Mouse (Mus musculus) forebrain, embryonic 13.5 days (tissue): ENCODE results near the gene Ctcfl. TPM values are rescaled to one million over a fixed set of nuclear protein-coding genes. Genes with fewer than 3 reads are reported as not detected.
"Not testable (repeated sequence)": the region's sequence is repeated elsewhere in the genome, so short reads cannot be mapped to it uniquely, and the experiment has no call there.

ENCODE experiments used
- ATAC-seq: fragments of 200-750 bp; cut with Nextera tagmentation; 2 replicates; pipeline ENCODE4 v1.8.0; 2017
- H3K27ac ChIP-seq: fragments of 300-500 bp; sonication (generic); 2 replicates; pipeline ENCODE4 v1.5.1; 2015; ENCODE audit warnings: inconsistent platforms, mild to moderate bottlenecking, moderate library complexity
- H3K27me3 ChIP-seq: fragments of 300-500 bp; sonication (generic); 2 replicates; pipeline ENCODE4 v1.6.1; 2015; ENCODE audit warnings: mild to moderate bottlenecking, inconsistent platforms
- H3K36me3 ChIP-seq: fragments of 300-500 bp; sonication (generic); 2 replicates; pipeline ENCODE4 v1.6.1; 2015; ENCODE audit warnings: mild to moderate bottlenecking, inconsistent platforms; ENCODE audit not compliant: poor library complexity, severe bottlenecking
- H3K4me1 ChIP-seq: fragments of 300-500 bp; sonication (generic); 2 replicates; pipeline ENCODE4 v1.6.1; 2015; ENCODE audit warnings: inconsistent platforms
- H3K4me2 ChIP-seq: fragments of 300-500 bp; sonication (generic); 2 replicates; pipeline ENCODE4 v1.6.1; 2015; ENCODE audit warnings: inconsistent platforms, mild to moderate bottlenecking, moderate library complexity
- H3K4me3 ChIP-seq: fragments of 300-500 bp; sonication (generic); 2 replicates; pipeline ENCODE4 v1.5.1; 2015; ENCODE audit warnings: mild to moderate bottlenecking, inconsistent platforms
- H3K9ac ChIP-seq: fragments of 300-500 bp; sonication (generic); 2 replicates; pipeline ENCODE4 v1.6.1; 2015; ENCODE audit warnings: mild to moderate bottlenecking, inconsistent platforms
- H3K9me3 ChIP-seq: fragments of 300-500 bp; sonication (generic); replicated peaks from 2 replicates; pipeline ENCODE4 v1.6.1; 2016; ENCODE audit warnings: inconsistent platforms
- WGBS: fragments of 180-500 bp; shearing (Covaris S2); methylation state at CpG from one replicate; pipeline ENCODE4 v1.1.7; 2015; 5-methylcytosine and 5-hydroxymethylcytosine counted together
- polyA plus RNA-seq: library from polyadenylated mRNA; unstranded; fragments of >200 nt; fragmentation: Nextera tagmentation; extraction: Ambion mirVana; gene quantifications from 2 replicates; pipeline ENCODE4 v1.2.1, GENCODE M21; 2015

Gene Ctcfl
- polyA plus RNA-seq, 1 experiment from 2014 or later = 0.05 TPM

DNA sequence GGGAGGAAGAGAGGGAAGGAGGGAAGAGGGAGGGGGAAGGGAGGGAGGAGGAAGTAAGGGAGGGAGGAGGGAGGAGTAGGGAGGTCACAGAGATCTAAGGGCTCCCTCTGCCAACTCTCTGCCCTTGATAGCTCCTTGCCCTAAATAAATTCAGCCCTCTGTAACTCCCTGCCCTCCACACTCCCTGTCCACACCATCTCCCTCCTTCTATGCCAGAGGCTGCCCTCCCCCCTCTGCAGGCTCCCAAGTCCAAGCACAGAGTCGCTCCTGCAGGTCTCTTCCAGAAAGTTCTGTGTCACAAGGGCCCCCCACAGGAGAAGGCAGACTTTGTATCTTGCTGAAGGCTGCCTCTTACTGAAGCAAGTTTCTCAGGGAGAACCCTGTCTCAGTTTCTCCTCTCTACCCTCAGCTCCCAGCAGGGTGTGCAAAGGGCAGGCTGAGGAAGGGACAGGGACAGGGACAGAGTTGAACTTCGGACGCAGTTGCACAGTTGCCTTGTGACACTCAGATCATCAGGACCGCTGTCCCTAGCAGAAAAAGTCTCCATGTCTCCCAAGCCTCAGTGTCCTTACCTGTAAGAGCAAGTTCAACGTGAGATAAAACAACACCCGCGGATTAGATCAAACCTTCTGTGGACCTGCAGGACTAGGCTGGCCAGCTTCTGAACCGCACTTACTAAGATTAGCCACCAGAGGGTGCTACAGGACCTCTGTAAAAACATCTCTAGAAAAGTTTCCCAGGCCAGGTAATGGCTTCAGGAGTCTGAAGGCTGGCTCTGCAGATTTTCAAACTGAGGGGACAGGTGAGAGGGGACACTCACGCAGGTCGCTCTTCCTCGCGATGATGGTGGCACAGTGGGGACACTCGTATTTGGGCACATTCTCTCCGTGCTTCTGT lies 12.2 kb downstream of the Ctcfl start:
- 18% methylated on average over 14 of the region's 14 CpGs for WGBS
- Histone ChIP-seq H3K4me3 (no peak overlapping the region), H3K9ac (no peak overlapping the region), H3K27me3 (peaks cover 4% of the 10 kb centered on the region; the same call in 1 of the 2 replicates), H3K36me3 (no peaks in the 10 kb centered on the region), H3K27ac (no peak overlapping the region), H3K4me2 (no peak overlapping the region), H3K9me3 (no peaks in the 10 kb centered on the region), H3K4me1 (no peaks in the 10 kb centered on the region)
- 0 out of 2 replicates have a peak, but pooled peaks have one; percentile 30 for ATAC-seq

DNA sequence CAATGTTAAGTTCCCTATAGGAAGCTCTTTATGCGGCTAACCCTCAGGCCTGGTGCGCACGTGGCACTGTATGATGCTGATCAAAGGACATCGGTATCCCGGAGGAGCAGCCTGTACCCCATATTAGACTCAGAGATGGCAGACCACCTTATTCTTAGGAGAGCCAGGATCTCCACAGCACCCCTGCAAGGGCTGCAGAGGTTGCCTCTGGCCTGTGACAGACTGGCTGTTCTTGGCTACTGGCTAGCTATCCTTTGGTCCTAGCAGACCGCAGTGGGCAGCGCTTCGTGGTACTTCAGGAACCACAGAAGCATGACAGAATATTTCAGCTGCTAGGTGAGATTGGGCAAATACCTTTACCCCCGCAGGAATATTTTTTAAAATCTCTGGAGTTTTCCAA lies 12.9 kb downstream of the Ctcfl start:
- 85% methylated on average over 9 of the region's 9 CpGs for WGBS
- ATAC-seq = no peak
- H3K27ac ChIP-seq = no peak overlapping the region
- no peak overlapping the region for H3K4me3 ChIP-seq
- H3K36me3 ChIP-seq = no peaks in the 10 kb centered on the region
- no peaks in the 10 kb centered on the region for H3K4me1 ChIP-seq
- H3K9ac ChIP-seq = no peak overlapping the region
- H3K27me3 ChIP-seq = peaks cover 4% of the 10 kb centered on the region; the same call in 1 of the 2 replicates
- no peaks in the 10 kb centered on the region for H3K9me3 ChIP-seq
- no peak overlapping the region for H3K4me2 ChIP-seq

DNA sequence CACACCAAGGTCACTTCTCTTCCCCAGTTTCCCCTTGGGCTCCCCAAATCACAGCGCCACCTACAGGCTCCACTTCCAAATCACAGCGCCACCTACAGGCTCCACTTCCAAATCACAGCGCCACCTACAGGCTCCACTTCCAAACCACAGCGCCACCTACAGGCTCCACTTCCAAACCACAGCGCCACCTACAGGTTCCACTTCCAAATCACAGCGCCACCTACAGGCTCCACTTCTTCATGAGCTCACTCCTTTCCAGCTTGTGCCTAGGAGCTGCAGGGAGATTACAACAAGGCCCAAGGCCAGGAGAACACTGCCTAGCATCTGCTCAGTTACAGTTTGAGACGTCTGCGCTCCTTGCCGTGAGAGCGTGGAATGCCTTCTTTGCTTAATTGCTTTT lies 22.0 kb downstream of the Ctcfl start:
- not testable (repeated sequence) for H3K9me3 ChIP-seq, H3K27me3 ChIP-seq, H3K4me1 ChIP-seq, H3K27ac ChIP-seq, ATAC-seq, H3K4me3 ChIP-seq, H3K36me3 ChIP-seq, H3K9ac ChIP-seq, H3K4me2 ChIP-seq
- 89% methylated on average over 10 of the region's 10 CpGs for WGBS

DNA sequence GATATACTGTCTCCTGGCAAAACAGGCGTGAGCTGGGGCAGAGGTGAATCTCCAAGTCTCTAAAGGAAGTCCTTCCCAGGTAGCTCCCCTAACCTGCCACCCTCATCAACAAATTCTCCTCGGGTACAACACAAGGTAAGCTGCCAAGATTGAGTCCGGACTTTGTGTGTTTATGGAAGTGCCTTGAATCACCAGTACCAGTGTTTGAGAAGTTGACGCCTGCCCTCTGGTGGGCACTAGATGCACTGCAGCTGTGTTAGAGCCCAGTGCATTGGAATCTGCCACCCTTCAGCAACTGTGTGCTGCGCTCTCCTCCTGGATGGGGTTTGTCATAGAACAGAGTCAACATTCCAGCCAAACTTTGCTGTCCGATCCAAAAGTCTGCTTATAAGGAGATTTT lies 29.9 kb downstream of the Ctcfl start:
- no peak overlapping the region for H3K9ac ChIP-seq
- no peak overlapping the region for H3K4me3 ChIP-seq
- ATAC-seq = peak; percentile 74
- WGBS = 12% methylated on average over 6 of the region's 6 CpGs
- no peak overlapping the region for H3K4me2 ChIP-seq
- H3K36me3 ChIP-seq = no peaks in the 10 kb centered on the region
- no peaks in the 10 kb centered on the region for H3K9me3 ChIP-seq
- H3K27ac ChIP-seq = no peak overlapping the region
- no peaks in the 10 kb centered on the region for H3K4me1 ChIP-seq
- H3K27me3 ChIP-seq = no peaks in the 10 kb centered on the region

GRCm38 (mm10) chr2:173087405-173087804 lies 31.9 kb downstream of the Ctcfl start:
- Histone ChIP-seq H3K4me2 (no peak overlapping the region), H3K4me3 (no peak overlapping the region), H3K27me3 (no peaks in the 10 kb centered on the region), H3K4me1 (no peaks in the 10 kb centered on the region), H3K9me3 (no peaks in the 10 kb centered on the region), H3K9ac (no peak overlapping the region), H3K36me3 (no peaks in the 10 kb centered on the region), H3K27ac (no peak overlapping the region)
- 69% methylated on average over 13 of the region's 13 CpGs for WGBS
- no peak for ATAC-seq

- ATAC-seq = no peak
- no peak overlapping the region for H3K9ac ChIP-seq
- no peaks in the 10 kb centered on the region for H3K9me3 ChIP-seq
- H3K4me1 ChIP-seq = no peaks in the 10 kb centered on the region
- no peak overlapping the region for H3K4me2 ChIP-seq
- no peaks in the 10 kb centered on the region for H3K36me3 ChIP-seq
- WGBS = 81% methylated on average over 9 of the region's 9 CpGs
- no peak overlapping the region for H3K27ac ChIP-seq
- no peaks in the 10 kb centered on the region for H3K27me3 ChIP-seq
- H3K4me3 ChIP-seq = no peak overlapping the region
Observed at GRCm38 (mm10) chr2:173085763-173086162, 33.6 kb downstream of the Ctcfl start.

DNA sequence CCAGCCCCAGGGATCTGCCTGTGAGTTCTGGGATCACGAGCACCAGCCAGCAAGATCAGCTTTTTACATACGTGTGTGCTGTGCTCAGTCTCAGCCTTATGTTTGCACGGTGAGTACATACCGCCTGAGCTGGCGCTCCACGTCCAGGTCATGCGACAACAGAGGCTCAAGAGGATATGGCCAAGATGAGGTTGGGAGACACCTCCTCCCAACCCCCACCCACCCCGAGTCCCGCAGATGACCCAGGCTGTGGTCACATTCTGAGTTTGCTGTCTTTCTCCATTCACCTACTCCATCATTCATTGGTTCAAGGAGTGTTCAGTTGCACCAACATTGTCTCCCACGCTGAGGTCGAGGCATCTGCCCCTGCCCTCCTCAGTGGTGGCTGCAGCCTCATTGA lies 34.5 kb downstream of the Ctcfl start:
- ATAC-seq = no peak
- no peaks in the 10 kb centered on the region for H3K9me3 ChIP-seq
- H3K4me2 ChIP-seq = no peak overlapping the region
- no peak overlapping the region for H3K4me3 ChIP-seq
- no peak overlapping the region for H3K27ac ChIP-seq
- no peaks in the 10 kb centered on the region for H3K4me1 ChIP-seq
- no peaks in the 10 kb centered on the region for H3K27me3 ChIP-seq
- 96% methylated on average over 11 of the region's 11 CpGs for WGBS
- H3K9ac ChIP-seq = no peak overlapping the region
- H3K36me3 ChIP-seq = no peaks in the 10 kb centered on the region

DNA sequence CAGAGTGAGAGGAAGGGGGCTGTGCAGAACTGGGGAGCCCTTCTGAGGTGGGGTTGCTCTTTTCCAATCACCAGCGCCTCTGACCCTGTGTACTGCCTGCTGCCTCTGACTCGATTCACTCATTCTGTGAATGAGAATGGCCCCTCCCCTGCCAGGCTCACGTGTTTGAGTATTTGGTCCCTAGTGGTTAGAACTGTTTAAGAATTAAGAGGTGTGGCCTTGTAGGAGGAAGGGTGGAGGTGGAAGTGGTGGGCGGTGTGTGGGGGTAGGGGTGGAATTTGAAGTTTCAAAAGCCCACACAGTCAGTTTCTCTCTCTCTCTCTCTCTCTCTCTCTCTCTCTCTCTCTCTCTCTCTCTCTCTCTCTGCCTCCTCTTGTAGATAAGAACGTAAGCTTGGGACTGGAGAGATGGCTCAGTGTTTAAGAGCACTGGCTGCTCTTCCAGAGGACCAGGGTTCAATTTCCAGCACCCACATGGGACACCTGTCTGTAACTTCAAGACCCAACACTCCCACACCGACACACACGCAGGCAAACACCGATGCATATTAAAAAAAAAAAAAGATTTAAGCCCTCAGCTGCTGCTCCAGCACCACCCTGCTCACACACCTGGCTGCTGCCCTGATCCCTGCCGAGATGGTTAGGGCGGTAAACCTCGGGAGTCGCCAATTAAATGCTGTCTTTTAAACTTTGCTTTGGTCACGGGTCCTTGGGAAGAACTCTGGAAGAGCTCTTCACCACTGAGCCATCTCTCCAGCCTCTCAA lies 35.4 kb downstream of the Ctcfl start:
- 19% methylated on average over 13 of the region's 13 CpGs for WGBS
- no peaks in the 10 kb centered on the region for H3K4me1 ChIP-seq
- H3K4me3 ChIP-seq = no peak overlapping the region
- no peak for ATAC-seq
- no peaks in the 10 kb centered on the region for H3K27me3 ChIP-seq
- H3K4me2 ChIP-seq = no peak overlapping the region
- H3K9ac ChIP-seq = no peak overlapping the region
- H3K36me3 ChIP-seq = no peaks in the 10 kb centered on the region
- H3K27ac ChIP-seq = no peak overlapping the region
- H3K9me3 ChIP-seq = no peaks in the 10 kb centered on the region

DNA sequence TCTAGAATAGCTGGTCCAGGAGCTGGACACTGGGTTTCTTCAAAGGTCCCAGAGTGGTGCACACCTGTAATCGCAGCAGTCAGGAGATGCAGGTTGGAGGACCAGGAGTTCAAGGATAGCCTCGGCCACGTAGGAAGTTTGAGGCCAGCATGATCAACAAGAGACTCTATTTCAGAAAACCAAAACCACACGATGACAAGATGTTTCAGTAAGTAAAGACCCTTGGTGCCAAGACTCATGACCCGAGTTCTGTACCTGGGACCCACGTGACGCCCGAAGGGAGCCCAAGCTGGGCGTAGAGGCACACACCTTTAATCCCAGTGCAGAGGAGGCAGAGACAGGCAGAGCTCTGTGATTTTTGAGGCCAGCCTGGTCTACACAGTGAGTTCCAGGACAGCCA lies 36.2 kb downstream of the Ctcfl start:
- no peak for ATAC-seq
- H3K27me3 ChIP-seq = no peaks in the 10 kb centered on the region
- H3K4me2 ChIP-seq = no peak overlapping the region
- no peak overlapping the region for H3K9ac ChIP-seq
- no peaks in the 10 kb centered on the region for H3K36me3 ChIP-seq
- 76% methylated on average over 9 of the region's 9 CpGs for WGBS
- no peaks in the 10 kb centered on the region for H3K9me3 ChIP-seq
- H3K4me3 ChIP-seq = no peak overlapping the region
- no peak overlapping the region for H3K27ac ChIP-seq
- no peaks in the 10 kb centered on the region for H3K4me1 ChIP-seq

DNA sequence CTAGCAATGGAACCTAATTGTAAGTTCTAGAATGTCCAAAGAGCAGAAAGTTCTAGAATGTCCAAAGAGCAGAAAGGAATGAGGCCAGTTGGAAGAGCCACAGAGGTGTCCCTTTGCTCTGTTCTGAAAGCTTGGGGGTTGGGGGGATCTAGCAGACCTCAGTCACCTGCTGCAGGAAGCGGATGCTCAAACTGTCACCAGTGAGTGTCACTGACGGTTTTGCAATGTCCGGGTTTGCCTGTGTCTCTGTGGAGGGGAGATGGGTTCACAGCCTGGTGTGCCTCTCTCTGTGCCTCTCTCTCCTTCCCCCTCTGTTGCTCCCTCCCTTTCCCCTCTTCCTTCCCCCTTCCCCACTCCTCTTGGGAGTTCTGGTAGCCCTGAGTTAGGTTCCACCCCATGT lies 36.6 kb downstream of the Ctcfl start:
- no peaks in the 10 kb centered on the region for H3K27me3 ChIP-seq
- no peak overlapping the region for H3K27ac ChIP-seq
- no peaks in the 10 kb centered on the region for H3K4me1 ChIP-seq
- H3K9me3 ChIP-seq = no peaks in the 10 kb centered on the region
- ATAC-seq = no peak
- no peak overlapping the region for H3K9ac ChIP-seq
- 84% methylated on average over 3 of the region's 3 CpGs for WGBS
- no peak overlapping the region for H3K4me2 ChIP-seq
- no peak overlapping the region for H3K4me3 ChIP-seq
- H3K36me3 ChIP-seq = no peaks in the 10 kb centered on the region

DNA sequence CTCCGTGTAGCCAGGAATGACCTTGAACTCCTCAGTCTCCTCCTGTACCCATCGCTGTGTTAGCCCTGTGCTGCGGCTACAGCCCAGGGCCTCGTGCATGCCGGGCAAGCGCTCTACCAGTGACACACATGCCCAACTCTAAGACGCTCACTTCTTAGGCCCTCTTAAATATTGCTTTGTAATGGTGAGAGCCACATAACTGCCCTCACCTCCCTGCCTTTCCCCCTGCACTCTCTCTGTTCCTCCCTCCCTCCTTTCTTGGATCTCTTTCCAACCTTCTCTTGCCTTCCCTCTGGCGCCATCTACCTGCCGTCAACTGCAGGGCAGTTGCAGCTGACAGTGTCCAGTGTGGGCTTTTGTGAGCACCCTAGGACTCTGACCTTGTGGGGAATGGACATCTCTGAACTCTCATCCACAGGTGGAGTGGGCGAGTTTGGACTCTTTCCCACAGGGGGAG lies 38.5 kb downstream of the Ctcfl start:
- no peak overlapping the region for H3K27ac ChIP-seq
- no peak overlapping the region for H3K9ac ChIP-seq
- H3K9me3 ChIP-seq = no peaks in the 10 kb centered on the region
- H3K4me3 ChIP-seq = no peak overlapping the region
- no peaks in the 10 kb centered on the region for H3K27me3 ChIP-seq
- no peaks in the 10 kb centered on the region for H3K4me1 ChIP-seq
- WGBS = 28% methylated on average over 10 of the region's 10 CpGs
- peak; percentile 75 for ATAC-seq
- no peak overlapping the region for H3K4me2 ChIP-seq
- no peaks in the 10 kb centered on the region for H3K36me3 ChIP-seq

- whole genome bisulfite sequencing = 62% methylated on average over 10 of the region's 10 CpGs
- ATAC-seq = no peak
Observed at GRCm38 (mm10) chr2:173079766-173080549, 39.4 kb downstream of the Ctcfl start.

More at GRCm38 (mm10) chr2:173079766-173080549, 39.4 kb downstream of the Ctcfl start:
- Histone ChIP-seq H3K36me3 (no peaks in the 10 kb centered on the region), H3K27ac (no peak overlapping the region), H3K4me2 (no peak overlapping the region), H3K27me3 (no peaks in the 10 kb centered on the region), H3K9ac (no peak overlapping the region), H3K4me1 (no peaks in the 10 kb centered on the region), H3K4me3 (no peak overlapping the region), H3K9me3 (no peaks in the 10 kb centered on the region)
